Mouse (Mus musculus) hindlimb bud, embryonic 11.5 days (tissue): Measurements from ENCODE around the gene C2.

Source experiments
- DNase-seq: peaks from one replicate; pipeline ENCODE4 v3.0.0-alpha.2; 2012; ENCODE audit warnings: low read depth, low spot score; ENCODE audit errors: extremely low spot score

The C2 gene

GRCm38 (mm10) chr17:34898160-34898586 is at the start of gene C2, which contains the start of gene Ehmt2:
Gene C2 (minus strand): TSS chr17:34898265.
Gene Ehmt2 (plus strand): TSS chr17:34898469.
- DNase-seq = no peak

- DNase-seq = no peak
These were observed 49.5 kb upstream of the C2 start for GRCm38 (mm10) chr17:34947606-34948005.

GRCm38 (mm10) chr17:34946486-34947140 is 48.5 kb upstream of the C2 start:
- DNase-seq = no peak

- no peak for DNase-seq
These were observed 46.3 kb upstream of the C2 start for GRCm38 (mm10) chr17:34944362-34944761.

- no peak for DNase-seq
These were observed 45.2 kb upstream of the C2 start for GRCm38 (mm10) chr17:34943128-34943815.

GRCm38 (mm10) chr17:34941344-34942041 is 43.4 kb upstream of the C2 start:
- DNase-seq = no peak

GRCm38 (mm10) chr17:34937960-34938505 is 40.0 kb upstream of the C2 start:
- no peak for DNase-seq

GRCm38 (mm10) chr17:34934830-34935229 is 36.8 kb upstream of the C2 start:
- no peak for DNase-seq

GRCm38 (mm10) chr17:34934031-34934430 is 36.0 kb upstream of the C2 start:
- no peak for DNase-seq

GRCm38 (mm10) chr17:34932287-34932686 is 34.2 kb upstream of the C2 start:
- no peak for DNase-seq

GRCm38 (mm10) chr17:34931735-34932098 is 33.7 kb upstream of the C2 start:
- no peak for DNase-seq

- peak; percentile 86 for DNase-seq
These were observed 33.1 kb upstream of the C2 start, which contains the start of gene Neu1 for GRCm38 (mm10) chr17:34931061-34931734. Gene Neu1 (plus strand): TSS chr17:34931253.

- DNase-seq = no peak
These were observed 30.8 kb upstream of the C2 start for GRCm38 (mm10) chr17:34928841-34929240.

GRCm38 (mm10) chr17:34927306-34928019 is 29.4 kb upstream of the C2 start:
- no peak for DNase-seq

GRCm38 (mm10) chr17:34924258-34924657 is 26.2 kb upstream of the C2 start:
- no peak for DNase-seq

- DNase-seq = no peak
These were observed 24.9 kb upstream of the C2 start for GRCm38 (mm10) chr17:34922939-34923338.

- DNase-seq = no peak
These were observed 19.1 kb upstream of the C2 start for GRCm38 (mm10) chr17:34917188-34917587.

- DNase-seq = no peak
These were observed 18.3 kb upstream of the C2 start for GRCm38 (mm10) chr17:34916316-34916715.

- no peak for DNase-seq
These were observed 17.4 kb upstream of the C2 start for GRCm38 (mm10) chr17:34915410-34915831.

GRCm38 (mm10) chr17:34913930-34914665 is 16.0 kb upstream of the C2 start, which contains the start of gene Slc44a4:
Gene Slc44a4 (plus strand): TSS chr17:34914466.
- no peak for DNase-seq
